7 mouse cellular contexts compared by ENCODE assay signal in the genomic region with DNA sequence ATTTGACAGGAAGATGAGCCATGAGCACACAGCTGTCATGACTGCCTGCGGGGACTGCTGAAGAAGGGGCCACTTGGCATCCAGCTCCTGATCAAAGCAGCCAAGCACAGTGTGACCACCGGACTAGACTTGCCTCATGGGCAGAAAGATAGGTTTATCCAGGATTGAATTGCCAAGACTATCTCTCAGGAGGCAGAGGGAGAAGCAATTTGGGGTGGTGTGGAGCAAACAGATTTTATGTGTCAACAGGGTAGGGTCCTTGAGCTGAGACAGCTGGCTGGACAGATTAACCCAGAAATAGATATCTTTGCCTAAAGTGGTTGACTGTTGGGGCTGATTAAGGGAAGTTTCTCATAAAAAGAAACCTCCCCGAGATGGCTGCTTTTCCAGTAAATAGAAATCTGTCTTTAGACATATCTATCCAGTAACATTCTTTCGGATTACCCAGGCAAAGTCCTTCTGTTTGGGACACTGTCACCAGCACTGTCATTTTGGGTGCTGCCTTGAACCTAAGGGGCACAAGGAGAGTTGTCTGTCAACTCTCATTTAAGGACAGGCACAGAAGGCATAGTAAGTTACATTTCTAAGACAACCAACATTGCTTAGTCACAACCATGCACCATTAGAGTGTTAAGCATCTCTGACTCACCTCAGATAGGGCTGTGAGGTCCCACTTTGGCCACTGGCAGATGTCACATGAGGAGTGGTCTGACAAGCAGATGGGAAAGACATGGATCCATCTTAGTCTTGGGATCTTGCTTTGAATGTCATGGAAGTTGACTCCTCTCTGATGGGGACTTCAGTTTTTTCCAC. TPM values are rescaled to one million over a fixed set of nuclear protein-coding genes. Genes with fewer than 3 reads are reported as not detected.
DNase-seq lines count a peak whose midpoint lies in the region; ATAC-seq lines count a peak whose summit lies in the region.
"Not testable (repeated sequence)": the region's sequence is repeated elsewhere in the genome, so short reads cannot be mapped to it uniquely, and the experiment has no call there.

No protein-coding gene starts in this region.

- not testable (repeated sequence) for H3K27me3 ChIP-seq in hindbrain, embryonic 15.5 days; liver, embryonic 16.5 days (ENCODE audit: control insufficient read depth, insufficient read depth, low read depth, low read length); midbrain, embryonic 14.5 days (ENCODE audit: control insufficient read depth, insufficient read depth, low read length); stomach, embryonic 15.5 days (replicated peaks)

- H3K4me3 ChIP-seq in hindbrain, embryonic 15.5 days; liver, embryonic 16.5 days (ENCODE audit: low read depth, low read length); midbrain, embryonic 14.5 days (replicated peaks; ENCODE audit: low read depth, low read length); stomach, embryonic 15.5 days (replicated peaks): not testable (repeated sequence)

- DNase-seq in brain, adult 2 months (ENCODE audit: low read depth, low spot score) = peak; percentile 12
- DNase-seq in heart, adult 18-20 months = peak; percentile 37 to 62
- DNase-seq in liver = peak; percentile 37
- DNase-seq in midbrain, embryonic 14.5 days = peak; percentile 7

- not testable (repeated sequence) for H3K9ac ChIP-seq in hindbrain, embryonic 15.5 days; liver, embryonic 16.5 days (ENCODE audit: low read depth, low read length); midbrain, embryonic 14.5 days (replicated peaks; ENCODE audit: low read length); stomach, embryonic 15.5 days

- 0 out of 2 replicates have a peak overlapping the region, but pooled peaks have one; percentile 5 for H3K27ac ChIP-seq in hindbrain, embryonic 15.5 days (replicated peaks)
- peak overlapping the region; percentile 41 for H3K27ac ChIP-seq in liver, embryonic 16.5 days (ENCODE audit: low read length)
- not testable (repeated sequence) for H3K27ac ChIP-seq in midbrain, embryonic 14.5 days (replicated peaks; ENCODE audit: low read depth, low read length)
- peak overlapping the region; percentile 61; the same call in 1 of the 2 replicates for H3K27ac ChIP-seq in stomach, embryonic 15.5 days

- H3K9me3 ChIP-seq in hindbrain, embryonic 15.5 days; liver, embryonic 16.5 days (replicated peaks; ENCODE audit: control insufficient read depth, low read length); midbrain, embryonic 14.5 days (ENCODE audit: control insufficient read depth, low read length); stomach, embryonic 15.5 days: not testable (repeated sequence)

- H3K4me1 ChIP-seq in hindbrain, embryonic 15.5 days (replicated peaks); liver, embryonic 16.5 days (ENCODE audit: control insufficient read depth, low read depth, low read length); midbrain, embryonic 14.5 days (ENCODE audit: control insufficient read depth, insufficient read depth, low read length); stomach, embryonic 15.5 days: not testable (repeated sequence)

- not testable (repeated sequence) for ATAC-seq in hindbrain, embryonic 15.5 days (ENCODE audit: low FRiP score, low read depth); midbrain, embryonic 14.5 days (ENCODE audit: low FRiP score, low TSS enrichment)
- ATAC-seq in liver, embryonic 16.5 days (ENCODE audit: low read depth) = peak; percentile 84
- ATAC-seq in stomach, embryonic 15.5 days (ENCODE audit: insufficient read depth, low FRiP score, low read depth) = peak; percentile 45; the same call in 1 of the 2 replicates

- 74% methylated on average over 4 of the region's 4 CpGs for WGBS in hindbrain, embryonic 15.5 days
- WGBS in liver, embryonic 16.5 days (ENCODE audit: insufficient replicate concordance) = 14% methylated on average over 4 of the region's 4 CpGs
- WGBS in midbrain, embryonic 14.5 days = 75% methylated on average over 4 of the region's 4 CpGs
- 35% methylated on average over 4 of the region's 4 CpGs for WGBS in stomach, embryonic 15.5 days

- H3K4me2 ChIP-seq in hindbrain, embryonic 15.5 days; liver, embryonic 16.5 days (ENCODE audit: low read depth, low read length); midbrain, embryonic 14.5 days (ENCODE audit: low read length); stomach, embryonic 15.5 days: not testable (repeated sequence)

- H3K36me3 ChIP-seq in hindbrain, embryonic 15.5 days; liver, embryonic 16.5 days (ENCODE audit: control insufficient read depth, insufficient read depth); midbrain, embryonic 14.5 days (ENCODE audit: control insufficient read depth, insufficient read depth, low read length); stomach, embryonic 15.5 days: not testable (repeated sequence)

RNA-seq across cellular contexts. Expression of a gene that starts 7.1 kb away (rescaled TPM):
- total RNA-seq in heart, adult 18-20 months (2021) = 1 to 10 TPM in 1 of 2 experiments, under 1 TPM in 1; 0.37 to 2.5 TPM
- 0.21 and 0.34 TPM in 2 replicates for polyA plus RNA-seq in hindbrain, embryonic 15.5 days (2015; fragmentation: Nextera tagmentation; extraction: Ambion mirVana)
- polyA plus RNA-seq in liver, embryonic 16.5 days (2015; fragmentation: Nextera tagmentation; extraction: Ambion mirVana) = 1.3 and 1.9 TPM in 2 replicates
- 0.47 TPM in 1 of 2 replicates, not detected in the other for polyA plus RNA-seq in midbrain, embryonic 14.5 days (2014; fragmentation: Nextera tagmentation; extraction: Ambion mirVana)
- polyA plus RNA-seq in stomach, embryonic 15.5 days (2015; fragmentation: Nextera tagmentation; extraction: Ambion mirVana) = 0.54 and 0.70 TPM in 2 replicates

RNA-seq across cellular contexts. Expression of a gene that starts 12.9 kb away (rescaled TPM):
- 1 to 10 TPM in 1 of 2 experiments, under 1 TPM in 1; 0.87 to 5.0 TPM for total RNA-seq in heart, adult 18-20 months (2021)
- polyA plus RNA-seq in hindbrain, embryonic 15.5 days (2015; fragmentation: Nextera tagmentation; extraction: Ambion mirVana) = 0.60 and 0.96 TPM in 2 replicates
- polyA plus RNA-seq in liver, embryonic 16.5 days (2015; fragmentation: Nextera tagmentation; extraction: Ambion mirVana) = 5.7 and 7.1 TPM in 2 replicates
- 0.28 and 1.0 TPM in 2 replicates for polyA plus RNA-seq in midbrain, embryonic 14.5 days (2014; fragmentation: Nextera tagmentation; extraction: Ambion mirVana)
- 2.7 and 3.7 TPM in 2 replicates for polyA plus RNA-seq in stomach, embryonic 15.5 days (2015; fragmentation: Nextera tagmentation; extraction: Ambion mirVana)
